Mouse (Mus musculus): ENCODE results near the gene Tceanc2.

DNA sequence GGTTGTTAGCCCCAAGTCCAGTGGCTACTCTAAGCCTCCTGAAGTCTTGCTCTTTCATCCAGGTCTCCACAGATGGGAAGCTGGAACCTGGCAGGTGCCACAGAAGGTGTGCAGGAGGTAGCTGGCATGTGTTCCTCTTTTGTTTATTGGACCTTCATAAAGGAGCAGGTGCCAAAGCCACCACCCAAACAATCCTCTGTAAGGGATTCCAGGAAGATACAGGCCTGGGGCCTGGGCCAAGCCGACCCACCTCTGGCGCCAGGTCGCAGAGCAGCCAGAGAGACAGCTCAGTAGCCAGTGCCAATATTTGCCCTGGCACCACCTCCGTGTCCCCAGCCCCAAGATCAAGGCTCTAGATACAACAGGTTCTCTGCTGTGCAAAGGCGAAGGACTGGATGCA is 42.6 kb upstream of the Tceanc2 start:
- TF ChIP-seq CTCF (IDR thresholded peaks at IDR 0.05; ENCODE audit: low read depth) (no peak), EP300 (IDR thresholded peaks at IDR 0.05; ENCODE audit: low read depth) (no peak)

Data from liver, postnatal 0 days (tissue).